Mouse (Mus musculus) monocyte, adult 59 days (primary cell): ENCODE measurements around the gene Klhl4. TPM values are rescaled to one million over a fixed set of nuclear protein-coding genes. Genes with fewer than 3 reads are reported as not detected.

Source experiments
- total RNA-seq, 2 experiments: library from RNA; stranded (reverse); gene quantifications; one replicate each; pipeline ENCODE4 v1.2.4; 2023

The Klhl4 gene
- total RNA-seq: not detected

DNA sequence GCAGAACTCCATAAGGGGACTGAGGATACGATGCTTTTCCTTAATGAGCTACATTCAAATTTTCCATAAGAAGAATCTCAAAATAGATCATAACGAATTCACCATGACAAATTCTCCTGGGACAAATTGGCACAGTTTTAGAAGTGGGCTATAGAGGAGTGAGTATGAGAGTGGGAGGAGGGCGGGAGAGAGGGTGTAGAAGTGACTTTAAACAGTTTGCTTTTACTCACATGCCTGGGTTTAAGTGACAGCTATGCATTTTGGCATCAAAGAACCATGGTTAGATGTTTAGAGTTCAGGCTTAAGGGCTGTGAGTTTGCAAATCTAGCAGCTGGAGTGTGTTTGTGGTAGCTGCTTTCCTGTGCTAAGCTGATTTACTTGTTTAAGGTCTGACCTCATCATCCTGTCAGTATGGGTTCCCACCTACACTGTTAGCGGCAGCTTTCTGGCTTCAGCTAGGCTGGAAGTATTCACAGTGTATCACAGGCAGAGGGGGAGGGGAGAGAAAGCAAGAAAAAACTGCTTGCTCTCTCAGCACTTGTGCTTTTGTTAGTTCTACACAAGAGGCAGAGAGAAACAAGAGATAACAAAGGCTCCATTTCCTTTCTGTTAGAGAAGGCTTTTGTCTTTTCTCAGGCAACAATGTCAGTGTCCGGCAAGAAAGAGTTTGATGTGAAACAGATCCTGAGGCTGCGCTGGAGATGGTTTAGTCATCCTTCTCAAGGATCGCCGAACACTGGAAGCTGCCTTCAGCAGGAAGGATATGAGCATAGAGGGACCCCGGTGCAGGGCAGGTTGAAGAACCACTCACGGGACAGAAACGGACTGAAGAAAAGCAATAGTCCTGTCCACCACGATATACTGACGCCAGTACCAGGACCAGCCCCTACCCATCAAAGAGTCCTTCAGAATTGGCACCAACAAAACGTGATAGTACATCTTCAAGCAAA is at the start of gene Klhl4:
Klhl4 (plus strand) TSS at position 552 of the 950 bp plus-strand sequence.

